ENCODE assay signal across 39 mouse cellular contexts in the genomic region with DNA sequence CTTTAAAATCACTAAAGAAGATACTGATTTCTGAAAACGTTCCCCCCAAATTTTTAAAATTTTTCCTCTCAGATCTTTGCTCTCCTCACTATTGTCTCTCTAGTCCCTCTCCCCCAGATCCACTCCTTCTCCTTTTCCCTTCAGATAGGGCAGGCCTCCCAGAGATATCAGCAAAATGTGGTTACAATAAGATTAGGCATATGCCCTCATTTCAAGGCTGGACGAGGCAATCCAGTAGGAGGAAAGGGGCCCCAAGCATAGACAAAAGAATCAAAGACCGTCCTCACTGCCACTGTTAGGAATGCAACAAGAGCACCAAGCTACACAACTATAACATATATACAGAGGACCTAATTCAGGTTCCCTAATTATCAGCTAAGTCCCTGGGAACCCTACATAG. TPM values are rescaled to one million over a fixed set of nuclear protein-coding genes. Genes with fewer than 3 reads are reported as not detected.
"Had no signal": no experiment of that assay in that cellular context is flagged by ENCODE, and none has a peak within 500 bp of the region (broad histone marks: within the 10 kb centered on the region; RNA-seq: fewer than 3 reads in every experiment).

No protein-coding gene starts in this region.

- H3K9ac ChIP-seq: limb, embryonic 12.5 days; limb, embryonic 13.5 days; limb, embryonic 15.5 days; liver, embryonic 12.5 days; liver, embryonic 14.5 days; liver, embryonic 15.5 days; liver, postnatal 0 days; lung, embryonic 14.5 days; lung, embryonic 15.5 days; midbrain, embryonic 12.5 days; midbrain, embryonic 13.5 days; midbrain, embryonic 15.5 days; neural tube, embryonic 12.5 days had no signal

- H3K27ac ChIP-seq: left cerebral cortex, adult 2 months; limb, embryonic 10.5 days; limb, embryonic 12.5 days; limb, embryonic 13.5 days; limb, embryonic 15.5 days; liver, embryonic 12.5 days; liver, embryonic 14.5 days; liver, embryonic 15.5 days; lung, embryonic 15.5 days; macrophage; midbrain, embryonic 10.5 days; midbrain, embryonic 12.5 days; midbrain, embryonic 13.5 days; midbrain, embryonic 15.5 days; neural tube, embryonic 12.5 days had no signal

- H3K4me2 ChIP-seq: limb, embryonic 12.5 days; limb, embryonic 13.5 days; limb, embryonic 15.5 days; liver, embryonic 11.5 days; liver, embryonic 12.5 days; liver, embryonic 15.5 days; lung, embryonic 14.5 days; lung, embryonic 15.5 days; midbrain, embryonic 11.5 days; midbrain, embryonic 12.5 days; midbrain, embryonic 13.5 days; midbrain, embryonic 15.5 days; neural tube, embryonic 12.5 days had no signal

- H3K4me3 ChIP-seq: left cerebral cortex, adult 2 months; limb, embryonic 10.5 days; limb, embryonic 12.5 days; limb, embryonic 13.5 days; limb, embryonic 15.5 days; liver, embryonic 12.5 days; liver, embryonic 15.5 days; lung, embryonic 15.5 days; megakaryocyte, embryonic 14.5 days; midbrain, embryonic 10.5 days; midbrain, embryonic 12.5 days; midbrain, embryonic 13.5 days; midbrain, embryonic 15.5 days; myocyte; neural tube, embryonic 12.5 days had no signal

- H3K36me3 ChIP-seq: limb, embryonic 10.5 days; limb, embryonic 12.5 days; limb, embryonic 13.5 days; limb, embryonic 15.5 days; liver, embryonic 12.5 days; liver, embryonic 15.5 days; lung, embryonic 15.5 days; midbrain, embryonic 10.5 days; midbrain, embryonic 12.5 days; midbrain, embryonic 13.5 days; midbrain, embryonic 15.5 days; neural tube, embryonic 12.5 days had no signal

- DNase-seq: left cerebral cortex, postnatal 4 days; liver, postnatal 0 days; lung, adult 18-20 months; lung, adult 2 months; lung, embryonic 14.5 days; lung, postnatal 10 days; lung, postnatal 14 days; lung, postnatal 36 days; lung, postnatal 4 days; midbrain, embryonic 14.5 days had no signal

- H3K9me3 ChIP-seq: limb, embryonic 10.5 days; limb, embryonic 12.5 days; limb, embryonic 13.5 days; limb, embryonic 15.5 days; liver, embryonic 12.5 days; liver, embryonic 15.5 days; lung, embryonic 15.5 days; megakaryocyte, embryonic 14.5 days; midbrain, embryonic 10.5 days; midbrain, embryonic 12.5 days; midbrain, embryonic 13.5 days; midbrain, embryonic 15.5 days; neural tube, embryonic 12.5 days had no signal

- H3K4me1 ChIP-seq: limb, embryonic 10.5 days; limb, embryonic 12.5 days; limb, embryonic 13.5 days; limb, embryonic 15.5 days; lung, embryonic 15.5 days; midbrain, embryonic 10.5 days; midbrain, embryonic 12.5 days; midbrain, embryonic 13.5 days; midbrain, embryonic 15.5 days; neural tube, embryonic 12.5 days had no signal

- ATAC-seq: liver, embryonic 12.5 days; liver, postnatal 0 days; lung, postnatal 0 days; midbrain, embryonic 13.5 days; midbrain, embryonic 15.5 days; midbrain, embryonic 16.5 days had no signal

- H3K27me3 ChIP-seq: limb, embryonic 12.5 days; limb, embryonic 13.5 days; limb, embryonic 15.5 days; liver, embryonic 15.5 days; lung, embryonic 15.5 days; megakaryocyte, embryonic 14.5 days; midbrain, embryonic 12.5 days; midbrain, embryonic 13.5 days; midbrain, embryonic 15.5 days; neural tube, embryonic 12.5 days had no signal

RNA-seq across cellular contexts. Expression of a gene that starts 55.3 kb away (rescaled TPM):
- total RNA-seq: liver, adult 2 months; megakaryocyte progenitor cell, adult 5-6 weeks; megakaryocyte, adult 5-6 weeks; megakaryocyte-erythroid progenitor cell, adult 5-6 weeks; monocyte, adult 5-6 weeks had no signal
- polyA plus RNA-seq: limb, embryonic 10.5 days; limb, embryonic 12.5 days; limb, embryonic 13.5 days; limb, embryonic 14.5 days; liver, adult 2 months; liver, embryonic 11.5 days; liver, embryonic 12.5 days; liver, embryonic 14.5 days; liver, embryonic 15.5 days; liver, embryonic 16.5 days; liver, postnatal 0 days; lung, adult 2 months; lung, embryonic 14.5 days; lung, embryonic 15.5 days; lung, postnatal 0 days; macrophage; midbrain, embryonic 10.5 days; midbrain, embryonic 11.5 days; myocyte; neural tube, embryonic 11.5 days had no signal
